Mouse (Mus musculus) B cell, adult 2 months (primary cell): ENCODE data around the gene Plppr1.

Experiments used
- DNase-seq, 2 experiments: peaks; one replicate each; pipeline ENCODE4 v3.0.0; 2022

The Plppr1 gene

GRCm38 (mm10) chr4:49059021-49059401 lies at the start of gene Plppr1:
Gene Plppr1, plus strand, starts transcription at chr4:49059273.
- DNase-seq: no peak

GRCm38 (mm10) chr4:49016701-49017100 lies 42.4 kb upstream of the Plppr1 start:
- no peak for DNase-seq

GRCm38 (mm10) chr4:49023221-49023620 lies 35.9 kb upstream of the Plppr1 start:
- DNase-seq: no peak

GRCm38 (mm10) chr4:49038311-49038710 lies 20.8 kb upstream of the Plppr1 start:
- DNase-seq: no peak

- no peak for DNase-seq
These were observed 19.2 kb upstream of the Plppr1 start for GRCm38 (mm10) chr4:49039854-49040253.

DNA sequence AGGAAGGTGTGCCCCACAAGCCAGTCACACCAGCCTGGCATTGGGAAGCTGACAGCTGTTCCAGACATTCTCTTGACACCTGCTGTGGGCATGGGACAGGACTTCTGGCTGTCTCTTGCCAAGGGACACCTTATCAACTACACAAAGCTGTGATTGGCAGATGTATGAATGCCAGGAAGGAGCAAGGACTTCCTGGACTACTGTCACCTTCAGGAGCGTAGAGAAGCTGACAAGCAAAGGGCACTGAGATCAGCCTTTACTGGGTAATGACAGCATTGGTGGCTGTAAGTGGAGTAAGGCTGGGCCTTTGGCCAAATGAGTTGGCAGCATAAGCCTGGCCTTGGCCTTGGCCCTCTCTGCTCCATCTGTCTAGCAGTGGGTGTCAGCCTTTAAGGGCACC lies 17.4 kb upstream of the Plppr1 start:
- DNase-seq: no peak

- no peak for DNase-seq
These were observed 8.4 kb upstream of the Plppr1 start for GRCm38 (mm10) chr4:49050628-49051027.

DNA sequence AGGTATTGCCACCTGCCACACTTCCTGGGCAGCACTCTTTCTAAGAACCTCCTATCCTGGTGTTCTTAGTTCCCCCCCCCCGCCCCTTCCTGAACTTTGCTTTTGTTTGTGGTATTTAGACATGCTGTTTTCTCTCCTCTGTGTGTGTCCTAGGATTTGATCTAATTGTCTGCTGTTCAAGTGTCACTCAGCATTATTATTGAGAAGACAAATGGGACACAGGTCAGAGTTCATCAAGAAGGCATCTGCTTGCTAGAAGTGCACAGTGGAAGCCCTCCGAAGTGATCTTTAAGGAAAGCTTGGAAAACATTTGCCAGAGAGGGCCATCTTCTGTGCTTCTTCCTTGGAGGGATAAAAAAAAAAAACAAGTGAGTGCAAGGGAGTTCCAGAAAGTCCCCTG lies 1.2 kb upstream of the Plppr1 start:
- DNase-seq: no peak

DNA sequence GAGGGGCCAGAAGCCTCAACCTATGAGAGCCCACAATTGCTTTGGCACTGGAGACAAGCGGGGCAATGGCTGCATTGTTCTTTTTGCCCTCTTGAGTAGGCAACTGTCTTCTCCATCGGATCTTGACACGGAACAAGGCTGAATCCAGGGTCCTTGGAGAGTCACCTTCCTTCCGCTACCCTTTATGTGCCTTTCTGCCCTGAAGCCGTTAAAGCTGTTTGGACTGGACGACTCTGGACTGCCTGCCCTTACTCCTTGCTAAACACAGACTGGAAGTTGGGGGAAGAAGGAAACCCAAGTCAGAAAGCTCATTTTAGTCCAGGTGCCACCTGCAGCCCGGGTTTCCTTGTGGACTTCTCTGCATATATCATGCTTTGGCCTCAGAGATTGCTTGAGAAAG lies 516 bp upstream of the Plppr1 start:
- DNase-seq: no peak

- DNase-seq: no peak
These were observed 619 bp downstream of the Plppr1 start for GRCm38 (mm10) chr4:49059402-49060381.

DNA sequence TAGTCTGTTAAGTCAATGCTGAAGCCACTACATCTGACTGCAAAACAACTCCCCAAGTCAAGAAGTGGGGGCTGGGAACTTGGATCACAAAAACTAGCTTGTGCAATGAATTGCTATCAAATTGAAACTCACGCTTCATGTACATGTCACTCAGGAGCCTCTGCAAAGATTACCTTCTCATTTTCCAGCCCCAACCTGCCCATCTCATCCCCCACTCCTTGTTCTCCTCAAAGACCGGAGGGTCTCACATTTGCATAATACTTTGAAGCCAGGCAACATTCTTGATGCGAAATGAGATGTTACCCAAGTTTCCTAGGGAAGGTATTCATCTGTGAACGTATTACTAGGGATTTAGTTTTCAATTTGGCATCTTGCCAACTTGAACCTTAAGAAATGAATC lies 10.4 kb downstream of the Plppr1 start:
- DNase-seq: no peak

DNA sequence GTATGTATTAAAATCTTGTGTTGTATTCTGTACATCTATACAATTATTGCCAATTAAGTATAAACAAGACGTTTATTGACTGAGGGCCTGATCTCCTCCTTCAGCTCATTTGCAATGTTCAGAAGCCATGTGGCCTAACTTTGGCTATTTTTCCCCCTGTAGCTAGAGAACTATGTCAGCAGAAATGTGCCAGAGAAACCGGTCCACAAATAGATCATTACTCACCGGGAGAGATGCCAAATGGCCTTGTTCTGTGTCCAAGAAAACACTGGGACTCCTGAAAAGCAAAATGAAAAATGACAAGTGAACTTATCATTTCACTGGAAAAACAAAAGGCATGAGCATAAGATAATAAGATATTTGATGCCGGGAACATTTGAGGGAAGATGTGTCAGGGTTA lies 13.8 kb downstream of the Plppr1 start:
- no peak for DNase-seq

- DNase-seq: no peak
These were observed 16.8 kb downstream of the Plppr1 start for GRCm38 (mm10) chr4:49075881-49076280.

DNA sequence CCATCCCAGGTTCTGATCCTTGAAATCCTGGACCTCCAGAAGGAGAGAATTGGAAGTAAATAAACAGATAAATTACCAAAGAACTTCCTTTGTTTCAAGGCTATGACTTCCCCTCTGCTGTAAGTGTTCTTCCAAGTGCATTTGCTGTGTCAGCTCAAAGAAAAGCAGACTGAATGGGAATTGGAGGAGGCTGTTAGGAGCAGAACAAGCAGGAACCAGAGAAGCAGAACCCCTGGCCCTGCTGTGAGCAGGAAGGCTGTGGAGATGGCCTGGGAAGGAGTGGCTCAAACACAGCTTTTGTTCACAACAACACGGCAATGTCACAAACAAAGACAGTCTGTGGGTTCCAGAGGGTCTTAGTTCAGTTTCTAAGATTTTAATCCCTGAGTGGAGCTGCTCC lies 20.3 kb downstream of the Plppr1 start:
- no peak for DNase-seq

DNA sequence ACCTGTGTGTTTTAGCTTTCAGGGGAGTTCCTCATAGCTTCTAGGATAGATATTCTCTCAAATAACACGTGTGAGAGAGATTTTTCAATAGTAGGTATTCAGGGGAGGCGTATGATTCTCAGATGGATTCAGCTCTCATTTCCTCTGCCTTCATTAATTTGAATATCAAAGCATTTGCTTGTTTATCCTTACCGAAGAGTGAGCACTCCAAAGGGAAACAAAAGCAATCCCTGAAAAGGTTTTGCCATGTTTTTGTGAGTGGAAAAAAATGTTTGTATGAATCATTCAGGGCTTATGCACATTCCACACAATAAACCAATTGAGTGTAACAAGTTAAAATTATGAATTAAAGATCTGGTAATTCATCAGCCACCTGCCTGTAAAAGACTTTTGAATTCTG lies 29.1 kb downstream of the Plppr1 start:
- no peak for DNase-seq

DNA sequence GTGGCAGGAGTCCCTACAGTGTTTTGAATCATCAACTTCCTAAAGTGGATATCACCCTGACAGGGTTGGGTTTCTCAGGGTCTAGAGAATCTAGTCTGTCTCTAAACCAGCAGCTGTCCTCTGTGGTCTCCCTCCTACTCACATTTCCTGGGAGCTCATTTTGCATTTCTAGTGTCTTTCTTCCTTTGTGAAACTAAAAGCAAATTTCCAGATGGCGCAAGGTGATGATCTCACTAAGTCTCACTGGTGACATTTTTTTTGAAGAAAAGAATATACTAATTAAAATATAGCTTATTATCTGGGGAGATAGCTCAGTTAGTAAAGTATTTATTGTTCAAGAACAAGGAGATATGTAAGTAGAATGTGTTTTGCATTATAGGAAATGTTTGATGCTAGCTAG lies 31.4 kb downstream of the Plppr1 start:
- no peak for DNase-seq

GRCm38 (mm10) chr4:49099448-49099847 lies 40.4 kb downstream of the Plppr1 start:
- DNase-seq: no peak

- DNase-seq: no peak
These were observed 43.1 kb downstream of the Plppr1 start for GRCm38 (mm10) chr4:49101934-49102768.

GRCm38 (mm10) chr4:49102769-49103193 lies 43.7 kb downstream of the Plppr1 start:
- DNase-seq: no peak

DNA sequence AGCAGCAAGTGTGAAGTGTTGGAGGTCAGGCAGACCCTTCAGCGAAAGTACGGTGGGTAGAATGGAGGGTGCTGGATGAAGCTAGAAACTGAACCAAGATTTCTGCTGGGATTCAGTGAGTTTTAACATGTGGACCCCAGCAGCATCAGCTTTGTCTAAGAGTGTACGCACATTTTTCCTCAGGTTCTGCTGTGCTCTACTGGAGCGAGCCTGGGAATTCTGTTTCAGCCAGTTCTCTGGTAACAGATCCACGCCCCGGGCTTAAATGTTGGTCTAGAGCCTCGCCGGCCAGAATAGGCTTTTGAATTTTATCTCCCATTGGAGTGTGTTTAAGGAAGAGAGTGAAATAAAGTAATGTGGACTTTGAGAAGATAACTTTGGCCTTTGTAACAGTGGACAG lies 45.8 kb downstream of the Plppr1 start:
- no peak for DNase-seq

DNA sequence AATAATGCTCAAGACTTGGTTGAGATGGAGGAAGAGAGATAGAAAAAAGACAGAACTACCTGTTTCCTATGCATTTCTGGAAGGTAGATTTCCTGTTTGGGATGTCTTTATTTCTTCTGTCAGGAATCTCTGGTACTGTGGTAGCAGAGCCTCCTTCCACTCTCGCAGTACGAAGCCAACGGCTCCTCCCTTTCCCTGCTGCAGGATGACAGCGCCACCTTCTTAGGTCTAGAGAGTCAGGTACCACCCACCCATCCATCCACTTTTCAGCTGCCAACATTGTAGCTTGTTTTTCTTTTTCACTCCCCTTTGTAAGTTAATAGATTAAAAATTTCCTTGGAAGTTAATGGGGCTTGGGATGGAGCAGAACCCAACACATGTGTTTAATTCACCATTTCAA lies 48.8 kb downstream of the Plppr1 start:
- no peak for DNase-seq

DNA sequence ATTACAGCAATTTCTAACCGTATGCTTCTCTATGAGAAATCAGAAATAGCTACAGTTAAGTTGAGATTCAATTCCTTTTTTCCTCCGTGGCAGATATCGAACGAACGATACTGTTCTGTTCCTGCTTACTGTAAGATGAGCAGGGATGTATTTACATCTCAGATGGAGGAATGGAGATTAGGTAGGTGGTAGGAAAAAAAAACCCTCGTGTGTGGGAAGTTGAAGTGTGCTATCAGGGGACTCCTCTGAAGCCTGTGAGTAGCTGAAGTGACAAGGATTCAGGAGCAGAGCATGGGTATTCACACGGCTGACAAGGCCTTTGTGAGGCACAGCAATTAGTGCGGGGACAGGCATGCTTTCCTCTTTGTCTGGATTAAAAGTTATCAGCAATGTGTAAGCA lies 49.3 kb downstream of the Plppr1 start:
- no peak for DNase-seq

DNA sequence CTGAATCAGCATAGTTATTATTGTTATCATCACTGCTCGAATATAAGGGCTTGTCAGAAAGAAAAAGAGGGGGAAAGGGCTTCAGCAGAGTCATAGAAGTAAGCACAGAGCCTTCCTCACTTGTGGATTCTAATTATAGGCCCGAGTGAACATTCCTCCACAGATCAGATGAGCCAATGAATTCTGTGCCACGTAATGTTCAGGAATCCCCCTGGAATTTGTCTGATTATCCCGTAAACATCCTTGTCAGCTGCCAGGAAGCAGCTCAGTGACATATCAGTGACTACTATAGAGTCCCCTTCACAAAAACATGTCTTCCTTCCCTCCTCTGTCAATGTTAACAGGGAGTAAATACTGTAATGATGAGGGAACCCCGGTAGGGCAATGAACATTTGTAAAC lies 50.9 kb downstream of the Plppr1 start:
- no peak for DNase-seq

DNA sequence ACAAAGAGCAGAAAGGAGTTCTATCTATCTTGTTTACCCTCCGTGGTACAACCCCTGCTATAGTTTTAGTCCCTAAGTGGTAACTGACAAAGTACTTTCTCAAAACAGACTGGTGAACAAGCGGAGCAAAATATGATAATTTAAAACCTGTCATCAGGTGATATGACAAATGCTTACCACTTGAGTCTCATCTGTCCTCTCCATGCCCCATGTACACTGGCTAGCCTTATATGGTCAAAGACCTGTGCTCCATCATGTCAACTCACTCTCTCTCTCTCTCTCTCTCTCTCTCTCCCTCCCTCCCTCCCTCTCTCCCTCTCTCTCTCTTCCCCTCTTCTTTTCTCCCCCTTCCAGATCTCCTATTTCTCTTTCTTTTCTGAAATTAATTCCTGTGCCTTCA lies 59.8 kb downstream of the Plppr1 start:
- no peak for DNase-seq
